Mouse (Mus musculus): ENCODE data around the gene Map2k7.

DNA sequence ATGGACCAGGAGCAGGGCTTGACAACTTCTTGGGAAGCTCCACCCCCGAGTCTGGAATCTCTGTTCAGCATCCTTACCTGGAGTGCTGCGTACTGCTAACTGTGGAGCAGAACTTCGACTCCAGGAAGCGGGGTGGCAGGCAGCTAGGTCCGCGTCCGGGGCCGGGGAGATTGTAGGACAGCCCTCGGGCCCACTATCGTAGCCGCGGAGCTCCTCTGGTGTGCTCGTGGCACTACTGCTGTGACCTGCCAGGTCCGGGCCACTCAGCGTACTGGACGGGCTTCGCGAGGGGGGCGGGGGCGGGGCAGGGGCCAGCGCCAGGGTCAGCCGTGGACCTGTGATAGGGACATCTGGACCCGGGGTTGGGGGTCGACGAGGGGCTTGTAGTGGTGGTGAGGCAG lies 25.7 kb upstream of the Map2k7 start:
- no peak for TF ChIP-seq CTCF (IDR thresholded peaks at IDR 0.05; ENCODE audit: extremely low read depth, insufficient read length, insufficient replicate concordance, low read depth, low read length)
- TF ChIP-seq POLR2A (IDR thresholded peaks at IDR 0.05; ENCODE audit: low read depth, low read length): no peak
